Mouse (Mus musculus) MEL (cell line): ENCODE data around the gene Wrb. TPM values are rescaled to one million over a fixed set of nuclear protein-coding genes. Genes with fewer than 3 reads are reported as not detected.

ENCODE experiments used
- DNase-seq: peaks from one replicate; pipeline ENCODE4 v3.0.0; 2011; ENCODE audit warnings: low read depth, low spot score
- H3K27ac ChIP-seq: 2 replicates; pipeline ENCODE4 v1.5.1; 2012; ENCODE audit warnings: low read depth, mild to moderate bottlenecking, control low read depth, low read length, moderate library complexity; ENCODE audit not compliant: control insufficient read depth
- H3K27me3 ChIP-seq, 2 experiments: fragments of 150-350 bp in 1 of 2; sonication (generic) in 1 of 2; 2 replicates each; pipeline ENCODE4 v1.6.1; 2012; ENCODE audit warnings: low read length in 2 of 2, mild to moderate bottlenecking in 2 of 2, improper control_type of control experiment in 1 of 2, moderate library complexity in 1 of 2; ENCODE audit not compliant: insufficient read depth in 2 of 2, control insufficient read depth in 1 of 2
- H3K36me3 ChIP-seq, 2 experiments: 2 replicates each; pipeline ENCODE4 v1.6.1; 2012 to 2014; ENCODE audit warnings: low read length in 2 of 2, improper control_type of control experiment in 1 of 2, inconsistent platforms in 1 of 2, mild to moderate bottlenecking in 1 of 2; ENCODE audit not compliant: insufficient read depth in 2 of 2, control insufficient read depth in 1 of 2
- H3K4me1 ChIP-seq, 2 experiments: fragments of 150-350 bp in 1 of 2; sonication (generic) in 1 of 2; 2 replicates each; pipeline ENCODE4 v1.6.1; 2012; ENCODE audit warnings: low read length in 2 of 2, improper control_type of control experiment in 1 of 2, mild to moderate bottlenecking in 1 of 2; ENCODE audit not compliant: insufficient read depth in 2 of 2, control insufficient read depth in 1 of 2
- H3K4me3 ChIP-seq, 2 experiments: fragments of 150-350 bp in 1 of 2; sonication (generic) in 1 of 2; 2 replicates each; pipeline ENCODE4 v1.5.1; 2012; ENCODE audit warnings: low read depth in 2 of 2, low read length in 2 of 2, mild to moderate bottlenecking in 2 of 2, moderate library complexity in 2 of 2, control low read depth in 1 of 2, improper control_type of control experiment in 1 of 2; ENCODE audit not compliant: control insufficient read depth in 1 of 2, insufficient read depth in 1 of 2
- H3K79me2 ChIP-seq: 2 replicates; pipeline ENCODE4 v1.6.1; 2012; ENCODE audit warnings: mild to moderate bottlenecking, low read length, moderate library complexity; ENCODE audit not compliant: control insufficient read depth, poor library complexity, insufficient read depth
- H3K9ac ChIP-seq: 2 replicates; pipeline ENCODE4 v1.6.1; 2012; ENCODE audit warnings: low read depth, mild to moderate bottlenecking, control low read depth, low read length, moderate library complexity; ENCODE audit not compliant: control insufficient read depth, poor library complexity, severe bottlenecking
- H3K9me3 ChIP-seq: fragments of 150-350 bp; sonication (generic); replicated peaks from 2 replicates; pipeline ENCODE4 v1.6.1; 2012; ENCODE audit warnings: mild to moderate bottlenecking, low read length, improper control_type of control experiment, moderate library complexity; ENCODE audit not compliant: insufficient read depth
- BHLHE40 ChIP-seq: IDR thresholded peaks from 2 replicates; pipeline ENCODE4 v1.6.1; 2012; ENCODE audit warnings: low read depth, mild to moderate bottlenecking, inconsistent platforms, low read length, improper control_type of control experiment, borderline replicate concordance
- CTCF ChIP-seq, 3 experiments: IDR thresholded peaks in 2 of 3; conservative IDR thresholded peaks in 1 of 3; 2 replicates each; pipeline ENCODE4 v1.5.1; 2011 to 2012; ENCODE audit warnings: low read length in 3 of 3, low read depth in 2 of 3, mild to moderate bottlenecking in 2 of 3, improper control_type of control experiment in 1 of 3, inconsistent platforms in 1 of 3, mixed read lengths in 1 of 3, moderate library complexity in 1 of 3; ENCODE audit not compliant: control insufficient read depth in 1 of 3, insufficient read depth in 1 of 3, poor library complexity in 1 of 3, severe bottlenecking in 1 of 3
- E2F4 ChIP-seq: IDR thresholded peaks from 2 replicates; pipeline ENCODE4 v1.6.1; 2011; ENCODE audit warnings: low read depth, low read length, improper control_type of control experiment, borderline replicate concordance
- ELF1 ChIP-seq: IDR thresholded peaks from 2 replicates; pipeline ENCODE4 v1.6.1; 2014; ENCODE audit warnings: low read depth, mild to moderate bottlenecking, inconsistent platforms, low read length, improper control_type of control experiment, moderate library complexity
- EP300 ChIP-seq, 2 experiments: IDR thresholded peaks; 2 replicates each; pipeline ENCODE4 v1.6.1; 2011; ENCODE audit warnings: improper control_type of control experiment in 2 of 2, low read length in 2 of 2, low read depth in 1 of 2, mild to moderate bottlenecking in 1 of 2
- GABPA ChIP-seq: IDR thresholded peaks from 2 replicates; pipeline ENCODE4 v1.6.1; 2012; ENCODE audit warnings: low read depth, mild to moderate bottlenecking, inconsistent platforms, low read length, improper control_type of control experiment, moderate library complexity
- GATA1 ChIP-seq: IDR thresholded peaks from 2 replicates; pipeline ENCODE4 v1.6.1; 2011; ENCODE audit warnings: low read depth, low read length, improper control_type of control experiment
- JUND ChIP-seq: IDR thresholded peaks from 2 replicates; pipeline ENCODE4 v1.6.1; 2011; ENCODE audit warnings: low read depth, mild to moderate bottlenecking, improper control_type of control experiment, low read length
- NRF1 ChIP-seq: IDR thresholded peaks from 2 replicates; pipeline ENCODE4 v1.6.1; 2014; ENCODE audit warnings: low read depth, mild to moderate bottlenecking, inconsistent platforms, low read length, improper control_type of control experiment, moderate library complexity; ENCODE audit not compliant: poor library complexity, insufficient read depth, severe bottlenecking
- POLR2A ChIP-seq, 2 experiments: IDR thresholded peaks; 2 replicates each; pipeline ENCODE4 v1.6.1; 2011 to 2012; ENCODE audit warnings: low read length in 2 of 2, mild to moderate bottlenecking in 2 of 2, control low read depth in 1 of 2, improper control_type of control experiment in 1 of 2, low read depth in 1 of 2, moderate library complexity in 1 of 2; ENCODE audit not compliant: control insufficient read depth in 1 of 2, insufficient read depth in 1 of 2, poor library complexity in 1 of 2
- RAD21 ChIP-seq: IDR thresholded peaks from 2 replicates; pipeline ENCODE4 v1.6.1; 2011; ENCODE audit warnings: mild to moderate bottlenecking, low read depth, low read length, improper control_type of control experiment
- SIN3A ChIP-seq: IDR thresholded peaks from 2 replicates; pipeline ENCODE4 v1.6.1; 2012; ENCODE audit warnings: low read length, improper control_type of control experiment, inconsistent platforms
- SMC3 ChIP-seq: IDR thresholded peaks from 2 replicates; pipeline ENCODE4 v1.6.1; 2011; ENCODE audit warnings: low read depth, low read length, improper control_type of control experiment
- TCF12 ChIP-seq: IDR thresholded peaks from 2 replicates; pipeline ENCODE4 v1.6.1; 2014; ENCODE audit warnings: low read depth, mild to moderate bottlenecking, inconsistent platforms, low read length, improper control_type of control experiment, moderate library complexity
- USF1 ChIP-seq: IDR thresholded peaks from 2 replicates; pipeline ENCODE4 v1.6.1; 2014; ENCODE audit warnings: low read depth, mild to moderate bottlenecking, inconsistent platforms, low read length, improper control_type of control experiment, moderate library complexity
- ZNF384 ChIP-seq: IDR thresholded peaks from 2 replicates; pipeline ENCODE4 v1.6.1; 2012; ENCODE audit warnings: low read depth, mild to moderate bottlenecking, inconsistent platforms, low read length, improper control_type of control experiment
- polyA plus RNA-seq, 2 experiments: library from polyadenylated mRNA; stranded (reverse) in 1 of 2; unstranded in 1 of 2; fragments of >175 nt in 1 of 2; fragments of >200 nt in 1 of 2; gene quantifications; 2 replicates each; pipeline versions ENCODE4 v1.2.1 to v1.2.4; 2012; ENCODE audit warnings: low replicate concordance in 2 of 2, low read depth in 1 of 2; ENCODE audit not compliant: insufficient read length in 2 of 2, insufficient read depth in 1 of 2, missing spikeins in 1 of 2
- total RNA-seq: library from RNA; depleted of rRNA; stranded (reverse); fragments of 300-350 nt; gene quantifications from 2 replicates; pipeline ENCODE4 v1.2.3, GENCODE M21; 2012

Gene Wrb
- total and polyA plus RNA-seq, 3 experiments: 41.6 to 50.2 TPM; not detected in 1

- Histone ChIP-seq H3K79me2 (no peaks in the 10 kb centered on the region), H3K9me3 (no peaks in the 10 kb centered on the region), H3K4me3 (no peak overlapping the region), H3K27ac (no peak overlapping the region), H3K4me1 (no peaks in the 10 kb centered on the region), H3K9ac (no peak overlapping the region), H3K27me3 (no peaks in the 10 kb centered on the region), H3K36me3 (no peaks in the 10 kb centered on the region; a peak in 2 of 4 replicates)
- no peak for DNase-seq
- TF ChIP-seq SIN3A (no peak), NRF1 (no peak), ELF1 (no peak), TCF12 (no peak), GATA1 (no peak), EP300 (IDR thresholded peaks at IDR 0.05; ENCODE audit: low read depth in 1 of 2, low read length in 2 of 2) (no peak), ZNF384 (no peak), GABPA (no peak)
Observed at GRCm38 (mm10) chr16:96159091-96159731, 14.0 kb downstream of the Wrb start.

- DNase-seq: no peak
- Histone ChIP-seq H3K9me3 (no peaks in the 10 kb centered on the region), H3K27ac (no peak overlapping the region), H3K27me3 (no peaks in the 10 kb centered on the region), H3K79me2 (no peaks in the 10 kb centered on the region), H3K36me3 (no peaks in the 10 kb centered on the region; a peak in 2 of 4 replicates), H3K4me3 (no peak overlapping the region), H3K9ac (no peak overlapping the region), H3K4me1 (no peaks in the 10 kb centered on the region)
- TF ChIP-seq GATA1 (no peak), RAD21 (no peak), JUND (no peak), SMC3 (no peak), EP300 (IDR thresholded peaks at IDR 0.05; ENCODE audit: low read depth in 1 of 2, low read length in 2 of 2) (no peak)
Observed at GRCm38 (mm10) chr16:96159794-96160346, 14.7 kb downstream of the Wrb start.

- Histone ChIP-seq H3K27me3 (no peaks in the 10 kb centered on the region), H3K36me3 (no peaks in the 10 kb centered on the region; a peak in 2 of 4 replicates), H3K79me2 (no peaks in the 10 kb centered on the region), H3K9ac (no peak overlapping the region), H3K27ac (no peak overlapping the region), H3K9me3 (no peaks in the 10 kb centered on the region), H3K4me1 (no peaks in the 10 kb centered on the region), H3K4me3 (no peak overlapping the region)
- no peak for TF ChIP-seq CTCF (IDR thresholded peaks at IDR 0.05 in 2 of 3, conservative IDR thresholded peaks at IDR 0.05 in 1 of 3; ENCODE audit: control insufficient read depth in 1 of 3, insufficient read depth in 1 of 3, low read depth in 2 of 3, low read length in 3 of 3, poor library complexity in 1 of 3, severe bottlenecking in 1 of 3)
- no peak for TF ChIP-seq BHLHE40
- TF ChIP-seq POLR2A (IDR thresholded peaks at IDR 0.05; ENCODE audit: control insufficient read depth in 1 of 2, insufficient read depth in 1 of 2, low read depth in 1 of 2, low read length in 2 of 2, poor library complexity in 1 of 2): no peak
- no peak for TF ChIP-seq E2F4
- TF ChIP-seq NRF1: no peak
- no peak for TF ChIP-seq USF1
- DNase-seq: no peak
Observed at GRCm38 (mm10) chr16:96160927-96161326, 15.7 kb downstream of the Wrb start.
